Comparison of ENCODE assay signal across 21 mouse cellular contexts in genomic region chr13:28442250-28442649, GRCm38 (mm10).
DNase-seq lines count a peak whose midpoint lies in the region; ATAC-seq lines count a peak whose summit lies in the region.
"Had no signal": no experiment of that assay in that cellular context is flagged by ENCODE, and none has a peak within 500 bp of the region (broad histone marks: within the 10 kb centered on the region; RNA-seq: fewer than 3 reads in every experiment).

No protein-coding gene starts in this region.

- H3K4me3 ChIP-seq in heart, embryonic 12.5 days: no peak overlapping the region
- no peak overlapping the region for H3K4me3 ChIP-seq in limb, embryonic 10.5 days
- H3K4me3 ChIP-seq: embryonic facial prominence, embryonic 13.5 days; embryonic facial prominence, embryonic 15.5 days; erythroblast, embryonic 14.5 days; forebrain, embryonic 10.5 days; forebrain, embryonic 12.5 days had no signal

- no peaks in the 10 kb centered on the region for H3K27me3 ChIP-seq in heart, embryonic 12.5 days (replicated peaks)
- H3K27me3 ChIP-seq in limb, embryonic 10.5 days (ENCODE audit: low read depth, poor library complexity, severe bottlenecking): no peaks in the 10 kb centered on the region
- H3K27me3 ChIP-seq: embryonic facial prominence, embryonic 13.5 days; embryonic facial prominence, embryonic 15.5 days; forebrain, embryonic 12.5 days had no signal

- H3K36me3 ChIP-seq in heart, embryonic 12.5 days: no peaks in the 10 kb centered on the region
- no peaks in the 10 kb centered on the region for H3K36me3 ChIP-seq in limb, embryonic 10.5 days
- H3K36me3 ChIP-seq: embryonic facial prominence, embryonic 15.5 days had no signal

- DNase-seq in heart, adult 11 months: peak; percentile 22
- no peak for DNase-seq in limb, embryonic 10.5 days (ENCODE audit: low spot score)
- no peak for DNase-seq in cerebellum, adult 9-11 months
- DNase-seq: adrenal gland, adult 2 months; adrenal gland, postnatal 10 days; adrenal gland, postnatal 25 days; cerebellum, adult 11 months; cerebellum, adult 18-20 months; cerebellum, adult 8-10 months; cerebellum, postnatal 10 days; cerebellum, postnatal 25 days had no signal

- no peak overlapping the region for H3K27ac ChIP-seq in heart, embryonic 12.5 days (ENCODE audit: poor library complexity, severe bottlenecking)
- H3K27ac ChIP-seq in limb, embryonic 10.5 days: no peak overlapping the region
- H3K27ac ChIP-seq: embryonic facial prominence, embryonic 13.5 days; embryonic facial prominence, embryonic 15.5 days; forebrain, embryonic 10.5 days; forebrain, embryonic 12.5 days had no signal

- no peak overlapping the region for H3K9ac ChIP-seq in heart, embryonic 12.5 days
- H3K9ac ChIP-seq: embryonic facial prominence, embryonic 13.5 days; embryonic facial prominence, embryonic 15.5 days; forebrain, embryonic 12.5 days had no signal

- H3K4me2 ChIP-seq in heart, embryonic 12.5 days: no peak overlapping the region
- H3K4me2 ChIP-seq: embryonic facial prominence, embryonic 13.5 days; embryonic facial prominence, embryonic 15.5 days; forebrain, embryonic 12.5 days had no signal

- no peaks in the 10 kb centered on the region for H3K4me1 ChIP-seq in heart, embryonic 12.5 days (replicated peaks)
- H3K4me1 ChIP-seq in limb, embryonic 10.5 days: no peaks in the 10 kb centered on the region
- H3K4me1 ChIP-seq: embryonic facial prominence, embryonic 13.5 days; embryonic facial prominence, embryonic 15.5 days; forebrain, embryonic 10.5 days; forebrain, embryonic 12.5 days had no signal

- H3K9me3 ChIP-seq in heart, embryonic 12.5 days (replicated peaks): peaks cover 8% of the 10 kb centered on the region; the same call in 1 of the 2 replicates
- no peaks in the 10 kb centered on the region for H3K9me3 ChIP-seq in limb, embryonic 10.5 days (replicated peaks)

- ATAC-seq in heart, embryonic 12.5 days (ENCODE audit: insufficient number of reproducible peaks, low FRiP score): no peak
- ATAC-seq in granulocyte monocyte progenitor cell, adult 5-6 weeks (replicated peaks; ENCODE audit: poor library complexity, severe bottlenecking): peak; percentile 72
- ATAC-seq in megakaryocyte progenitor cell, adult 5-6 weeks (replicated peaks; ENCODE audit: poor library complexity): peak; percentile 69
- ATAC-seq: forebrain, embryonic 14.5 days; forebrain, embryonic 16.5 days had no signal
